Mouse (Mus musculus) stomach, postnatal 0 days (tissue): Measurements from ENCODE around the gene Gucy1b1.
A peak's percentile ranks its signal among the peaks of the same experiment; 100 is the strongest.

Source experiments
- CTCF ChIP-seq: IDR thresholded peaks from 2 replicates; pipeline ENCODE4 v1.5.1; 2016; ENCODE audit warnings: antibody characterized with exemption, low read depth, mild to moderate bottlenecking, moderate library complexity
- EP300 ChIP-seq: optimal IDR thresholded peaks from 2 replicates; pipeline ENCODE3; 2016; ENCODE audit warnings: antibody characterized with exemption

DNA sequence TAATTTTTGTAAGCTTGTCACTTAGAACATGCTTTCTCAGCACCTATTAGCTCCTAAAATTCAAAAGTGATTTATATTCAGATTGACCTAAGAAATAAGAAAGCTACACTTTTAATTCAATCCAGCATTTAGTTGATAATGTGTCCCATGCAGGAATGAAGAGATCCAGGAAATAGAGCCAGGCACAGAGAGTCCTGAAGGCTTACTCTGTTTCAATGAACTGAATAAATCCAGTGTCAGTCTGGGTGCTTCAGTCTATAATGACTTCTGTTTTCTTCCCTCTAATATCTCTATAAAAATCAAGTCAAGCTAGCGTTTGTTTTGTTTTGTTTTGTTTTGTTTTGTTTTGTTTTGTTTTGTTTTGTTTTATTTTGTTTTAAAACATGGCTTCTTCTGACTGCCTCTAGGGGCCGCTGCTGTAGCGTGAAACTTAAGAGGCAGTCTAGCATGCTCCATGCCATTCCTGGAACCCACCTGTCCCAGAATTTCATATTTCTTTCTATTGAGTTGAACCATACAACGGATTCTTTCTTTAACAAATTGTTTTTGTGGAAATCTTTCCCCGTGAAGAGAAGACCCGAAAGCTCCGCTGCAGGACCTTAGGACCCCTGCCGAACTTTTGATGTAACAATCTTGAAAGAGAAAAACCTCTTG is 27.3 kb downstream of the Gucy1b1 start:
- TF ChIP-seq CTCF (peak; percentile 83), EP300 (no peak)
